Mouse (Mus musculus) CD8-positive naive resting alpha-beta T cell, adult 2 months (primary cell): ENCODE data around the gene Mbnl1.
"Not testable (repeated sequence)": the region's sequence is repeated elsewhere in the genome, so short reads cannot be mapped to it uniquely, and the experiment has no call there.

ENCODE experiments used
- DNase-seq, 2 experiments: peaks; one replicate each; pipeline ENCODE4 v3.0.0; 2022; ENCODE audit warnings: low read depth in 2 of 2, low spot score in 2 of 2

Gene Mbnl1

GRCm38 (mm10) chr3:60472681-60473177 lies at the start of gene Mbnl1:
Gene Mbnl1 (plus strand): TSS chr3:60472830.
- peak in 1 of 2 experiments; percentile 43 for DNase-seq

GRCm38 (mm10) chr3:60424148-60424547 lies 48.5 kb upstream of the Mbnl1 start:
- DNase-seq: no peak

GRCm38 (mm10) chr3:60429049-60429448 lies 43.6 kb upstream of the Mbnl1 start:
- DNase-seq: no peak

GRCm38 (mm10) chr3:60437254-60437653 lies 35.4 kb upstream of the Mbnl1 start:
- no peak for DNase-seq

- DNase-seq: no peak
These were observed 34.9 kb upstream of the Mbnl1 start for GRCm38 (mm10) chr3:60437678-60438232.

GRCm38 (mm10) chr3:60438715-60439114 lies 33.9 kb upstream of the Mbnl1 start:
- DNase-seq: no peak

- no peak for DNase-seq
These were observed 10.7 kb upstream of the Mbnl1 start for GRCm38 (mm10) chr3:60461828-60462521.

- DNase-seq: not testable (repeated sequence)
These were observed 4.0 kb upstream of the Mbnl1 start for GRCm38 (mm10) chr3:60468667-60469066.

GRCm38 (mm10) chr3:60469170-60469805 lies 3.3 kb upstream of the Mbnl1 start:
- not testable (repeated sequence) for DNase-seq

GRCm38 (mm10) chr3:60472011-60472680 lies 484 bp upstream of the Mbnl1 start:
- no peak for DNase-seq

- DNase-seq: no peak
These were observed 1.4 kb downstream of the Mbnl1 start for GRCm38 (mm10) chr3:60473861-60474653.

GRCm38 (mm10) chr3:60474654-60474972 lies 2.0 kb downstream of the Mbnl1 start:
- DNase-seq: no peak

GRCm38 (mm10) chr3:60475055-60475454 lies 2.4 kb downstream of the Mbnl1 start:
- no peak for DNase-seq

GRCm38 (mm10) chr3:60476751-60477255 lies 4.2 kb downstream of the Mbnl1 start:
- DNase-seq: peak in 1 of 2 experiments; percentile 47

- DNase-seq: no peak
These were observed 5.8 kb downstream of the Mbnl1 start for GRCm38 (mm10) chr3:60478433-60478832.

- DNase-seq: no peak
These were observed 8.1 kb downstream of the Mbnl1 start for GRCm38 (mm10) chr3:60480716-60481115.

GRCm38 (mm10) chr3:60481740-60482399 lies 9.2 kb downstream of the Mbnl1 start:
- no peak for DNase-seq

- DNase-seq: no peak
These were observed 10.7 kb downstream of the Mbnl1 start for GRCm38 (mm10) chr3:60483305-60483704.

- DNase-seq: no peak
These were observed 13.5 kb downstream of the Mbnl1 start for GRCm38 (mm10) chr3:60485987-60486712.
